Mouse (Mus musculus) bone marrow macrophage, adult 2 months (primary cell): Measurements from ENCODE around the gene Car6.

Experiments
- CTCF ChIP-seq: IDR thresholded peaks from 2 replicates; pipeline ENCODE4 v1.5.1; 2012; ENCODE audit warnings: low read depth, mild to moderate bottlenecking, low read length, moderate library complexity
- POLR2A ChIP-seq: IDR thresholded peaks from 2 replicates; pipeline ENCODE4 v1.6.1; 2012; ENCODE audit warnings: mild to moderate bottlenecking, low read depth, low read length, borderline replicate concordance

GRCm38 (mm10) chr4:150216423-150216822, 15.3 kb upstream of the Car6 start:
- TF ChIP-seq CTCF = no peak
- TF ChIP-seq POLR2A = no peak
